Mouse (Mus musculus): ENCODE results near the gene Col9a1. TPM values are rescaled to one million over a fixed set of nuclear protein-coding genes. Genes with fewer than 3 reads are reported as not detected.

Gene Col9a1
- total RNA-seq, 2 experiments from 2014 or later, result 0.60 to 0.94 TPM

- no peak for DNase-seq (ENCODE audit: low spot score in 2 of 2)
- intact Hi-C loops (cut with DNase I), result no loop called here
Observed at GRCm38 (mm10) chr1:24211621-24212385, 34.4 kb downstream of the Col9a1 start.

GRCm38 (mm10) chr1:24219041-24219440, 41.6 kb downstream of the Col9a1 start:
- intact Hi-C loops (cut with DNase I), result no loop called here
- DNase-seq (ENCODE audit: low spot score in 2 of 2), result peak in 1 of 2 experiments; percentile 40

- intact Hi-C loops (cut with DNase I), result loop anchor here (10.0 kb wide), 1 partner anchor 267 kb away; no protein-coding TSS in a partner anchor
- DNase-seq (ENCODE audit: low spot score in 2 of 2), result no peak
Observed at GRCm38 (mm10) chr1:24222231-24222630, 44.8 kb downstream of the Col9a1 start.

GRCm38 (mm10) chr1:24222981-24223612, 45.7 kb downstream of the Col9a1 start:
- DNase-seq (ENCODE audit: low spot score in 2 of 2), result peak; percentile 57 to 66
- intact Hi-C loops (cut with DNase I), result loop anchor here (10.0 kb wide), 1 partner anchor 268 kb away; no protein-coding TSS in a partner anchor

GRCm38 (mm10) chr1:24225825-24226526, 48.6 kb downstream of the Col9a1 start:
- intact Hi-C loops (cut with DNase I), result loop anchor here (2.0 to 10.0 kb wide), 3 partner anchors 103 to 436 kb away; no protein-coding TSS in a partner anchor
- DNase-seq (ENCODE audit: low spot score in 2 of 2), result peak in 1 of 2 experiments; percentile 82

GRCm38 (mm10) chr1:24226941-24227711, 49.7 kb downstream of the Col9a1 start:
- peak in 1 of 2 experiments; percentile 45 for DNase-seq (ENCODE audit: low spot score in 2 of 2)
- intact Hi-C loops (cut with DNase I), result loop anchor here (2.0 to 10.0 kb wide), 3 partner anchors 104 to 435 kb away; no protein-coding TSS in a partner anchor

GRCm38 (mm10) chr1:24229552-24229951, 52.1 kb downstream of the Col9a1 start:
- DNase-seq (ENCODE audit: low spot score in 2 of 2), result peak in 1 of 2 experiments; percentile 87
- intact Hi-C loops (cut with DNase I), result loop anchor here (5.0 to 10.0 kb wide), 2 partner anchors 275 to 433 kb away; no protein-coding TSS in a partner anchor

GRCm38 (mm10) chr1:24230428-24230827, 53.0 kb downstream of the Col9a1 start:
- intact Hi-C loops (cut with DNase I), result no loop called here

GRCm38 (mm10) chr1:24231504-24232270, 54.3 kb downstream of the Col9a1 start:
- no peak for DNase-seq (ENCODE audit: low spot score in 2 of 2)
- intact Hi-C loops (cut with DNase I), result no loop called here

More at GRCm38 (mm10) chr1:24230428-24230827, 53.0 kb downstream of the Col9a1 start:
- peak in 1 of 2 experiments; percentile 31 for DNase-seq (ENCODE audit: low spot score in 2 of 2)

GRCm38 (mm10) chr1:24236330-24236729, 58.9 kb downstream of the Col9a1 start:
- DNase-seq (ENCODE audit: low spot score in 2 of 2), result no peak
- intact Hi-C loops (cut with DNase I), result no loop called here

- DNase-seq (ENCODE audit: low spot score in 2 of 2), result no peak
- intact Hi-C loops (cut with DNase I), result loop anchor here (10.0 kb wide), 1 partner anchor 415 kb away; no protein-coding TSS in a partner anchor
Observed at GRCm38 (mm10) chr1:24240039-24240691, 62.8 kb downstream of the Col9a1 start.

- DNase-seq (ENCODE audit: low spot score in 2 of 2), result no peak
- intact Hi-C loops (cut with DNase I), result loop anchor here (5.0 to 10.0 kb wide), 3 partner anchors 73 to 483 kb away; partner anchors contain the start of gene B3gat2
Observed at GRCm38 (mm10) chr1:24244931-24245330, 67.5 kb downstream of the Col9a1 start.

GRCm38 (mm10) chr1:24245700-24246375, 68.4 kb downstream of the Col9a1 start:
- no peak for DNase-seq (ENCODE audit: low spot score in 2 of 2)
- intact Hi-C loops (cut with DNase I), result loop anchor here (5.0 to 10.0 kb wide), 3 partner anchors 74 to 484 kb away; partner anchors contain the start of gene B3gat2

- intact Hi-C loops (cut with DNase I), result loop anchor here (2.0 to 10.0 kb wide), 4 partner anchors 76 to 486 kb away; partner anchors contain the start of gene B3gat2
Observed at GRCm38 (mm10) chr1:24248294-24249104, 71.1 kb downstream of the Col9a1 start.

GRCm38 (mm10) chr1:24249105-24249664, 71.8 kb downstream of the Col9a1 start:
- intact Hi-C loops (cut with DNase I), result loop anchor here (2.0 to 10.0 kb wide), 4 partner anchors 77 to 487 kb away; partner anchors contain the start of gene B3gat2
- DNase-seq (ENCODE audit: low spot score in 2 of 2), result peak; percentile 50 to 66

More at GRCm38 (mm10) chr1:24248294-24249104, 71.1 kb downstream of the Col9a1 start:
- DNase-seq (ENCODE audit: low spot score in 2 of 2), result peak in 1 of 2 experiments; percentile 19

- intact Hi-C loops (cut with DNase I), result no loop called here
- no peak for DNase-seq (ENCODE audit: low spot score in 2 of 2)
Observed at GRCm38 (mm10) chr1:24257961-24258360, 80.6 kb downstream of the Col9a1 start.

Measured in left cerebral cortex, postnatal 25 days (tissue).